Mouse (Mus musculus) c-Kit-positive CD71-positive TER-119-positive erythroid progenitor cells, embryonic 14.5 days (primary cell): ENCODE results near the gene Hist1h1d.
"Not testable (repeated sequence)": the region's sequence is repeated elsewhere in the genome, so short reads cannot be mapped to it uniquely, and the experiment has no call there.

Experiments used
- DNase-seq: peaks from one replicate; pipeline ENCODE4 v3.0.0-alpha.2; 2013; ENCODE audit warnings: low spot score

Gene Hist1h1d

GRCm38 (mm10) chr13:23591886-23592285, 38.8 kb downstream of the Hist1h1d start:
- DNase-seq, result not testable (repeated sequence)

GRCm38 (mm10) chr13:23592614-23593013, 39.6 kb downstream of the Hist1h1d start:
- DNase-seq, result no peak

DNA sequence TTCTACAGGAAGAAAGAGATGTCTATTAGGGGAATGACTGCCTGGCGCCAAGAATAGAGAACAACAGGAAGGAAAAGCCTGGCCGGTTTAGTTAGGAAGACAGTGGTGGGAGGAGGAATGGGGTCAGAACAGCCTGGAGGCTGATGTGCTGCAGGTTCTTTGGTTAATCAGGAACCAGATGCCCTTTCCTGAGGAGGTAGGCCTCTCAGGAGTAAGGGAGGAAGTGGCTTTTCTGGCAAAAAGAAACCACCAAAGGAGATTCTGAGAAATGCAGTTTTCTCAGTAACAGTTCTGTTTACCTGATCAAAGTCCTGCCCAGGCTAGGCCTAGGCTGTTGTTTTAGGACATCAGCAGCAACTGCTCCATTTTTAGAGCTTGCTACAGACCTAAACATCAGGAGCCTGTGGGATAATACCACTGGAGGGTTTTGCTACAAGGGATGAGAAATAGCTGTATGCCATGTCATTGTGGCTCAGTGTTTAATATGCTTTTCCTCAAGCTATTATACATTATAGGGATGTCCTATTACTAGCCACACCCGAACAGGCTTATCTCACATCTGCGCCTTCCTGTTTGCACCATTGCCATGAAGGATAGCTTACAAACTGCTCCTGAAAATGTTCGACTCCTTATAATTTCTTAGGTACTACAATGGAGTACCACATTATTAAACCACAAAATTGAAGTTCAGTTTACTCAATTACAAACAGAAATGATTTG, 40.1 kb downstream of the Hist1h1d start:
- DNase-seq, result peak; percentile 39

- no peak for DNase-seq
Measured at GRCm38 (mm10) chr13:23595185-23595584, 42.1 kb downstream of the Hist1h1d start.

GRCm38 (mm10) chr13:23595622-23596372, 42.7 kb downstream of the Hist1h1d start:
- peak; percentile 68 for DNase-seq

DNA sequence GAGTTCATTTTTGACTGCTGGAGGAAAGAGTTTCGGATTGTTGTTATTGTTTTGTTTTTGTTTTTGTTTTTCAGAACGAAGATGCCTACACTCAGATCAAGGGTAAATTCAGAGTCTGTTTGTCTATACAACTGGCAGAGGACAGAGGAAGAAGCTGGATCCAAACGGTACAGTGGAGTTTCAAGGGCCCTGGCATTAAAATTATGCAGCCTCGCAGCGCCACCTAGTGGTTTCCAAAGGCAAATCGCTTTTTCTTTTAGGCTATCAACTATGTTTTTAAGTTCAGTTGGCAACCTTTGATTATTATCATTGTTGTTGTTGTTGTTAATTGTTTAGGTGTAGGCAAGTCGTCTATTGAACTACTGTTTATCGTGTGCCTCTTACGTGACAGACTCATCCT, 44.9 kb downstream of the Hist1h1d start:
- peak; percentile 90 for DNase-seq

- no peak for DNase-seq
Measured at GRCm38 (mm10) chr13:23603182-23603699, 50.2 kb downstream of the Hist1h1d start.

GRCm38 (mm10) chr13:23604452-23604851, 51.4 kb downstream of the Hist1h1d start:
- no peak for DNase-seq

- DNase-seq, result no peak
Measured at GRCm38 (mm10) chr13:23605052-23605451, 52.0 kb downstream of the Hist1h1d start.

DNA sequence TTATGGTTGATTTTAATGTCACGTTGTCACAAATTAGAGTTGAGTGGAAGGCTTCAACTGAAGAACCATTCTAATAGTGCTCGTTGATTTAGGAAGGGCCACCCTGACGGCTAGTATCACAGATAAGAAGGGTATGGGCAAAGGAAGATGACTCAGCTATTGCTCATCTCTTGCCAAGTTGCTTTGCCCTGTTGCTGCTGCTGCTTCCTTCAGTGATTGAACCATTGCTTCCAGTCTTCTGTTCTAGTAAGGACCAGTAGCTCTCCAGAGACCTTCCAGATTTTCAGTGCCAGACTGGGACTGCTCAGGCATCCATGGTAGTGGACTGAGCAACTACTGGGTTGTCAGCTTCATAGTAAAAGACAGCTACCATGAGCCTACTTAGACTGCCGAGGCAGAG, 56.1 kb downstream of the Hist1h1d start:
- peak; percentile 67 for DNase-seq

- DNase-seq, result no peak
Measured at GRCm38 (mm10) chr13:23609844-23610243, 56.8 kb downstream of the Hist1h1d start.
